Mouse (Mus musculus) liver, adult 2 months (tissue): ENCODE measurements around the gene Kmt2d.

Source experiments
- CTCF ChIP-seq: fragments of 200-500 bp; IDR thresholded peaks from 2 replicates; pipeline ENCODE4 v1.5.1; 2011; ENCODE audit warnings: low read depth, low read length, control low read depth
- POLR2A ChIP-seq: fragments of 200-500 bp; IDR thresholded peaks from 2 replicates; pipeline ENCODE4 v1.6.1; 2011; ENCODE audit warnings: low read length, control low read depth; ENCODE audit not compliant: insufficient read depth; ENCODE audit errors: extremely low read depth

DNA sequence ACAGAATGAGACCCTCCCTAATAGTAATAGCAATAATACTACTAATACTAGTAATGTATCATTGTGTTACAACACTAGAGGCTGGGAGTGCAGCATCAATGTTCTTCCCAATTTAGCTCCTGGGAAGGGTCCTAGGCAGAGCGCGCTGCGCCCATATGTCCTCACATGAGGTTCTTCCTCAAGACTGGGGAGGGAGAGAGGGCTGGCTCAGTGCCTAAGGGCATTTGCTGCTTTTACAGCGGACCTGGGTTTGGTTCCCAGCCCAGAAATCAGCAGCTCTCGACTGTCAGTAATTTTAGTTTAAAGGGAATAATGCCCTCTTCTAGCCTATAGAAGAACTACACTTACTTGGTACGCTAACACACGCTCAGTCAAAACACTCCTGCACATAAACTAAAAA, 16.5 kb upstream of the Kmt2d start:
- no peak for TF ChIP-seq CTCF
- TF ChIP-seq POLR2A, result no peak
